Mouse (Mus musculus) hindlimb bud, embryonic 11.5 days (tissue): ENCODE results near the gene Zfp710.
A peak's percentile ranks its signal among the peaks of the same experiment; 100 is the strongest.

Source experiments
- DNase-seq: peaks from one replicate; pipeline ENCODE4 v3.0.0-alpha.2; 2012; ENCODE audit warnings: low read depth, low spot score; ENCODE audit errors: extremely low spot score

Zfp710 gene

GRCm38 (mm10) chr7:80076961-80077716, 52.5 kb downstream of the Zfp710 start:
- DNase-seq: no peak

- no peak for DNase-seq
These were observed 53.2 kb downstream of the Zfp710 start for GRCm38 (mm10) chr7:80077801-80078200.

DNA sequence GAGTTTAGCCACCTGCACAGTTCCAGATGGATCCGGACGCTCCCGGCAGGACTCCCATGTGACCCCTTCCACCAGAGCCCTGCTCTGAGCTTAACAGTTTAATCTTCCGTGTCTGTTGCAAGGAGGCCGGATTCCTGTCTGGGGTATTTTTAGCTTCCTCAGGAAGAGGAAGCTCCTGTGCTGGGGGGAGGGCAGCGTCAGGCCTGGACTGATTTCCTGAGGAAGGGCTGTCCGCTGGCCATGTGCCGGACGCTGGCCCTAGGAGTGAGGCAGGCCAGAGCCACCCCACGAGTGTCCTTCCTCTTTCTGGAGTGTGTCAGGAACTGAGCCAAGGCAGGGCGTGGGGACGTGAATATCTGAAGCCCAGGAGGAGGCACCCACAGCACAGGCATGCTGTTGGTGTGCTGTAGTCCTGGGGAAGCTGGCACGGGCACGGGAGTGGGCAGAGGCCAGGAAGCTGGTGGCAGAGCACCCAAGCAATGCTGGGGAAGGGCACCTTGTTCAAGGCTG, 54.2 kb downstream of the Zfp710 start:
- no peak for DNase-seq

- DNase-seq: no peak
These were observed 57.3 kb downstream of the Zfp710 start for GRCm38 (mm10) chr7:80081586-80082554.

DNA sequence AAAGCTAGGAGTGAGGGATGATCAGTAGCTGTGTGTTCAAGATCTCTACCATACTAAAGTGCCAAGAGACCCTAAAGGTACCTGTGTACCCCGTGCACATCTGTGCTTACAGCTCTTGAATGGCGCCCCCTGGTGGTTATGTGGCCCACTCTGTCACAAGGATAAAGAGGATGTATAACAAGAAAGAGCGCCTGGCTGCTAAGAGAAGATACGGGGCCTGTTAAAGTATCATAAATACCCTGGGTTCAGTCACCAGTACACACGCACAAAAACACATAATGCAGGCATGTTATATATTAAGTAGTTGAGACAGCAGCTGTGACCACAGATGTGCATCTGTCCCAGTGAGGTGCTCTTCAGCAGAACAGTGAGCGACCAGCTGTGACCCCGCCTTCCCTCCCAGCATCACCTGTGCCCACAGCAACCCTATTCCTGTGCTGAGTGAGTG, 59.9 kb downstream of the Zfp710 start:
- DNase-seq: peak; percentile 67

DNA sequence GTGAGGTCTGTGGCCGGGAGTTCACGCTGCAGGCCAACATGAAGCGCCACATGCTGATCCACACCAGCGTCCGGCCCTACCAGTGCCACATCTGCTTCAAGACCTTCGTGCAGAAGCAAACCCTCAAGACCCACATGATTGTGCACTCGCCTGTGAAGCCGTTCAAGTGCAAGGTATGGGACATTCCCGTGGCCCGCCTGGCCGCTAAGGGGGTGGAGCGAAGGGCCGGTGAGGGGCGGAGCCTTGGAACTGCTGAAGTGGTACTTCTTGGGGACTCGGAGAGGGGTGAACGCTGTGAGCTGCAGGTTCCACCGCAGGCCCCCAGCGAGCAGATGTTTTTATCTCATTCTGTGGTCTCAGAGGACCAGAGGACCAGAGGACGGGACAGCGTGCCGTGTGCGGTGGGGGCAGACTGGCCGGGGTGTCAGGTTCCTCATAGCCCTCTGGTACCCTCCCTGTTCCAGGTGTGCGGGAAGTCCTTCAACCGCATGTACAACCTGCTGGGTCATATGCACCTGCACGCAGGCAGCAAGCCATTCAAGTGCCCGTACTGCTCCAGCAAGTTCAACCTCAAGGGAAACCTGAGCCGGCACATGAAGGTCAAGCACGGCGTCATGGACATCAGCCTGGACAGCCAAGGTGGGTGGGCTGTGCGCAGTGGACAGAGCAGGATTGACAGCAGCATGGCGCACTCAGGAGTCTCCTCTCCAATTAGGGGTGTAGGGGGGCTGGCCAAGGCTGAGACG, 61.5 kb downstream of the Zfp710 start:
- no peak for DNase-seq

GRCm38 (mm10) chr7:80088191-80088590, 63.6 kb downstream of the Zfp710 start:
- no peak for DNase-seq

DNA sequence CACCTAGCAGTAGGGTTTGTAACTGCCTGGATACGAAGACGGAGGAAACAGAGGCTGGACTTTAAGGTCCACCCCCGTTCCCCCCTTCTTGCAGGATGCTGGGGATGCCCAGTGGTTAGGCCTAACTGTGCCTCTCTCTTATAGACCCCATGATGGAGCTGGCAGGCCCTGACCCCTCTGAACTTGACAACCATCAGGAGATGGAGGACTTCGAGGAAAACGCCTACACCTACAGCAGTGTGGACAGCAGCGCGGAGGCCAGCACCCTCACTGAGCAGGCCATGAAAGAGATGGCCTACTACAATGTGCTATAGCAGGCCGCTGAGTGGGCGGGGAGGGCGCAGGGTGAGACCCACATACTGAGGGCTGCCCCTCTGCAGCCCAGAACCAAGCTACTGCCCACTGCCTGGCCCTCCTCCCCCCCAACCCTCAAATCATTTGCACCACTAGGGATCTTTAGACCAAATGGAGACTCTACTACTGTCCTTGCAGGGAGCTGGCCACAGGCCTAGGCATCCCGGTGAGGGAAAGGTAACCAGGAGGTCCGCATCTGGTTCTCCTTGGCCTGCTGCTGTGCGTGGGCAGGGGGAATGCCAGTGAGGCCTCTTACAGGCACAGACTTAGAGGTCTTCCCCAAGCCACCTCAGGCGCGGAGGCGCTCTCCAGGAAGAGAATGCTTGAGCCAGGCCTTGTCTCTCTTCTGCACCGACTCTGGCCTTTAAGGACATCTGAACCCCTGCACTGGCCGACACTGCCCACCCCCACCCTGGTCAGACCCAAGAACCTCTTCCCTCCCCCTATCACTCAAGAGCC, 65.8 kb downstream of the Zfp710 start:
- no peak for DNase-seq

- no peak for DNase-seq
These were observed 66.6 kb downstream of the Zfp710 start for GRCm38 (mm10) chr7:80091004-80091865.

DNA sequence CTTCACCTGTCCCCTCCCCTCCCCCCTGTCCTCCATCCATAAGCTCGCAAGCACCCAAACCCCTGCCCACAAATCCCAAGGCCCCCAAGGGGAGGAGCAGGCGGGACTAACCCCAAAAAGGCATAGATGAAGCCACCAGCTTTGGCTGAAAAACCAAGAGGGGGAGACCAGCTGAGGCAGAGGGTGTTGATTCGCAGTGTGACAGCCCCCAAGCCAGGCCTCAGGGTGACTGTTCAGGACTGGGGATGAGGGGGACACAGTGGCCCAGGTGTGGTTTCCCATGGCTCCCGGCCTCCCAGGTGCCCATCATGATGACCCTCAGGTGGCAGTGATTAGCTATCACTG, 67.2 kb downstream of the Zfp710 start:
- DNase-seq: no peak

DNA sequence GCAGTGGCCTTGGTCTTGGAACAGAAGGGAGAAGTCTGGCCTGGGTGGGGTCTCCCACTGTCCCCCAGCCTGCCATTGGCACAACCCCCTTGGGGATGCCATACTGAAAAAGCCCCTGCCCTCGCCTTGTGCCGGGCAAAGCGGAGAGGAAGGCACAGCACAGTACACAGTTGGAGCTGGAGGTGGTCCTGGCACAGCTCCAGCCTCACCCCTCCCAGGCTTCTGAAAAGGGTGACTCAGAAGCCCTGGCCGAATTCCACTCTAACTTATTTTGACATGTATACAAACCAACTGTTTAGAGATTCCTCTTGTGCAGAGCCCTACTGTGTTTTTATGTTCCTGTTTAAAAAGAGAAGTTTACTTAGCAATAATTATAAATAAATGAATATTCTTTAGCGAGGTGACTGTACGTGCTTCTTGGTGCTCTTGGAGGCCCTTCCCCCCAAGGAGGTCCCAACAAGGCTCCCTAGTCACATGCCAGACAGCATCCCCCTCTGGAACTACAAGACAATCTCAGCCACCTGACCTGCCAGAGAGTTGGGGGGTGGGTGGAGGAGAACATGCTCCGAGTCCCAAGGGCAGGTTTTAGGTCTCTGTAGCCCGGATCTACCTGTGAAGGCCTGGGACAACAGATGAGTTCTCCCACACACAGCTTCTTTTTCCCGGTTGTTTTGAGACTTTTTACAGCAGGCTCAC, 67.9 kb downstream of the Zfp710 start:
- no peak for DNase-seq

DNA sequence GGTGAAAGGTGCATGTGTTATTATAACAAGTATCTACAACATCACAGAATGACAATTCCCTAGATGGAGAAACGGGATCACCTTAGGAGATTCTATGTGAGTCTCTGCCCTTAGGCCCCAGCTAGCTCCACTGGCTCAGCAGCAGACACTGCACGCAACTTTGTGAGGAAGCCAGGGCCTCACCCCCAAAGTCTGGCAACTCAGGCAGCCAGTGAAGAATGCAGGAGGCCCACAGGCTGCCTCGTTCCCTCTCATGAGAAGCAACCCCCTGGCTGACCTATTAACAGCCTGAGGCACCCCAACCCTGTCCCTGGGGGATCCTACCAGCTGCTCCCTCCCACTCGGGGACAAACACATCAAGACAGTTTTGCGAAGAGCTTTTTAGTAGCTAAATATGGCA, 69.9 kb downstream of the Zfp710 start:
- DNase-seq: no peak

GRCm38 (mm10) chr7:80095598-80096309, 71.1 kb downstream of the Zfp710 start:
- no peak for DNase-seq

DNA sequence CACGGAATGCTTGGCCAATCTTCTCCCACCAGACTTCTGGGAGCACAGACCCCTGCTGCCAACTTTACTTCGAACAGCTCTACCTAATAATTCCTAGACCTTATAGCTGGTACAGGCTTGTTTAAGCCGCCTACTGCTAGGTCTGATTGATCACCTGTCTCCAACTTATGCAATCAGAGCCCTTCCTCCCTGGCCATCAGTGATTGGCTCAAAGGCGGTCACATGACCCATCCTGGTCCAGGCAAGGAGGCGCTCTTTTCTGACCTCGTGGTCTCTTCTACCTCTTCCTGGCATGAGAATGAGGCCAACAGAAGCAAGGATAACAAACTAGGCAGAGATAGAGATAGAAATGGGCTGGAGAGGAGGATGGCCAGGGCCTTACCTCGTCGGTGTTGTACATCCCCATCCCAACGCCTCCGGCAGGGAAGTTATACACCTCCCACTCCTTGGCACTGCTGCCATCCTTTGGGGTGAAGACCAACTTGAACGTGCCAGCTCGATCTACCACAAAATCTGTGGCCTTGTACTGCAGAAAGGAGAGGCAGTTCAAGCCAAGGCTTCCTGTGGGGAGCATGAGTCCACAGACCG, 73.9 kb downstream of the Zfp710 start:
- DNase-seq: no peak

GRCm38 (mm10) chr7:80103335-80103734, 78.7 kb downstream of the Zfp710 start:
- DNase-seq: no peak

DNA sequence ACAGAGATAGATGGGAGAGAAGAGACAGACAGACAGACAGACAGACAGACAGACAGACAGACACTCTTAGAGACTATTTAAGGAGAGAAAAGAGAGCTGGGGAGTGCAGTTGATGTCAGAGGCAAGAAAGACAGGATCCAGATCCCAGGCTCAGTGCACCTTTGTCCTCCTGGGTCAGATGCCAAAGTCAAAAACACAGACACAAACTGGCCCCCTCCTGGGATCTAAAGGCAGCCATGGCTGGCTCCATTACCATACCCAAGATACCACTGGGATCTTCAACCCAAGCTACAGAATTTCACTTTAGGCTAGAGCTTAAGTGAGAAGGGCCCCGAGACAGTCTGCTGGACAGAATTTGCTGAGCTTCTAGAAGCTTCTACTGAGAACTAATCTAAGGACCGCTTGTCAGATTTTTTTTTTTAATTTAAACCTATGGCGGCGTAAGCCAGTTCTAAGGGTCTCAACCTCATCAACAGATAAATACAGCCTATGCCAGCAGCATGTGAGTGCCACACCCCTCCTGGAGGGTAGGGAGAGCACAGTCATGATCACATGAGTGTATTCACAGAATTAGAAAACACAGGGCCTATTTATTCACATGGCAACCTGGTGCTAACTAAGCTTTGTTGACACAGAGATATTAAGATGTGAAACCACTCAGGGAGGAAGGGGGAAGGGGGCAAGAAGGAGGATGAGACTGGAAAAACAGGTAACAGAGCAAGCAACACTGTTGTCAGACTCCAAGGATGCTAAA, 81.2 kb downstream of the Zfp710 start:
- no peak for DNase-seq

GRCm38 (mm10) chr7:80106441-80106840, 81.8 kb downstream of the Zfp710 start:
- no peak for DNase-seq
